Mouse (Mus musculus) megakaryocyte, embryonic 14.5 days (primary cell): ENCODE measurements at regions not wholly inside any gene's neighbourhood (a gene's known extent, or its start where the extent isn't known, plus 50 kb on each side); places are given as distances from the start of the nearest gene placed in this dataset.

Experiments
- FLI1 ChIP-seq: IDR thresholded peaks from 2 replicates; pipeline ENCODE4 v1.6.1; 2012; ENCODE audit warnings: low read length, inconsistent platforms, mixed read lengths
- GATA1 ChIP-seq: IDR thresholded peaks from 3 replicates; pipeline ENCODE4 v1.6.1; 2012; ENCODE audit warnings: mixed read lengths, low read length, inconsistent platforms, borderline replicate concordance

- no peak for TF ChIP-seq FLI1
- no peak for TF ChIP-seq GATA1
Measured at GRCm38 (mm10) chr19:56056397-56056796, 230.5 kb upstream of the Habp2 start.
